In genomic region chr14:13551209-13551608, GRCm38 (mm10) we compare ENCODE assay signal across 19 mouse cellular contexts.
DNase-seq lines count a peak whose midpoint lies in the region; ATAC-seq and TF ChIP-seq lines count a peak whose summit lies in the region.
"Had no signal": no experiment of that assay in that cellular context is flagged by ENCODE, and none has a peak within 500 bp of the region (broad histone marks: within the 10 kb centered on the region; RNA-seq: fewer than 3 reads in every experiment).

No protein-coding gene starts in this region.

- H3K9me3 ChIP-seq in liver, embryonic 12.5 days (replicated peaks), result no peaks in the 10 kb centered on the region
- H3K9me3 ChIP-seq in intestine, postnatal 0 days (ENCODE audit: control insufficient read depth), result no peaks in the 10 kb centered on the region
- H3K9me3 ChIP-seq: forebrain, embryonic 12.5 days; heart, embryonic 10.5 days; hindbrain, embryonic 15.5 days; liver, embryonic 15.5 days had no signal

- H3K9ac ChIP-seq in liver, adult 2 months (ENCODE audit: low read depth, low read length), result no peak overlapping the region
- no peak overlapping the region for H3K9ac ChIP-seq in liver, embryonic 12.5 days
- H3K9ac ChIP-seq in intestine, postnatal 0 days (ENCODE audit: low read depth, low read length), result no peak overlapping the region
- H3K9ac ChIP-seq: forebrain, embryonic 12.5 days; hindbrain, embryonic 15.5 days; liver, embryonic 15.5 days had no signal

- H3K79me2 ChIP-seq in liver, adult 2 months (ENCODE audit: control insufficient read depth, insufficient read depth, low read length), result no peaks in the 10 kb centered on the region

- 61% methylated on average over 4 of the region's 4 CpGs for WGBS in liver, adult 2 months
- 47% methylated on average over 4 of the region's 4 CpGs for WGBS in liver, embryonic 12.5 days (ENCODE audit: insufficient replicate concordance)
- WGBS in intestine, postnatal 0 days, result 76% methylated on average over 4 of the region's 4 CpGs

- H3K4me3 ChIP-seq in liver, adult 2 months (ENCODE audit: insufficient read depth, low read depth, low read length), result no peak overlapping the region
- H3K4me3 ChIP-seq in liver, embryonic 12.5 days, result no peak overlapping the region
- H3K4me3 ChIP-seq in intestine, postnatal 0 days (ENCODE audit: low read depth, low read length), result no peak overlapping the region
- H3K4me3 ChIP-seq: forebrain, embryonic 12.5 days; heart, embryonic 10.5 days; hindbrain, embryonic 15.5 days; liver, embryonic 15.5 days had no signal

- no peak for TF ChIP-seq POLR2A in liver, adult 2 months (IDR thresholded peaks at IDR 0.05; ENCODE audit: extremely low read depth, insufficient read depth, low read length)

- DNase-seq in frontal cortex, postnatal 14 days (ENCODE audit: low spot score in 2 of 2), result no peak
- DNase-seq in liver, adult 2 months (ENCODE audit: extremely low read depth, low read depth, low spot score), result peak; percentile 15
- DNase-seq in NIH3T3 (ENCODE audit: low read depth), result peak; percentile 69
- peak; percentile 38 for DNase-seq in telencephalon, adult 2 months (ENCODE audit: low read depth, low spot score)
- DNase-seq: kidney, adult 2 months; kidney, postnatal 36 days; lung, postnatal 14 days; spleen, adult 18-20 months; thymus, postnatal 25 days had no signal

- no peak for TF ChIP-seq CTCF in liver, adult 2 months (IDR thresholded peaks at IDR 0.05; ENCODE audit: low read depth, low read length)
- TF ChIP-seq CTCF in intestine, postnatal 0 days (IDR thresholded peaks at IDR 0.05; ENCODE audit: low read depth), result no peak

- H3K36me3 ChIP-seq in liver, adult 2 months (ENCODE audit: control insufficient read depth, insufficient read depth, low read length), result no peaks in the 10 kb centered on the region
- no peaks in the 10 kb centered on the region for H3K36me3 ChIP-seq in liver, embryonic 12.5 days
- no peaks in the 10 kb centered on the region for H3K36me3 ChIP-seq in intestine, postnatal 0 days (ENCODE audit: control insufficient read depth, insufficient read depth)
- H3K36me3 ChIP-seq: forebrain, embryonic 12.5 days; heart, embryonic 10.5 days; hindbrain, embryonic 15.5 days; liver, embryonic 15.5 days had no signal

- peak; percentile 91 for ATAC-seq in frontal cortex, adult (ENCODE audit: low TSS enrichment)
- ATAC-seq in liver, embryonic 12.5 days, result no peak
- no peak for ATAC-seq in intestine, postnatal 0 days
- ATAC-seq: activated CD4-positive, CD25-positive, alpha-beta regulatory T cell, adult 4 months; CD4-positive, CD25-positive, alpha-beta regulatory T cell, adult 4 months had no signal

- H3K27ac ChIP-seq in liver, adult 2 months (replicated peaks; ENCODE audit: insufficient read depth, low read depth, low read length), result no peak overlapping the region
- H3K27ac ChIP-seq in liver, embryonic 12.5 days, result no peak overlapping the region
- no peak overlapping the region for H3K27ac ChIP-seq in intestine, postnatal 0 days (ENCODE audit: low read depth, low read length)
- H3K27ac ChIP-seq: forebrain, embryonic 12.5 days; heart, embryonic 10.5 days; hindbrain, embryonic 15.5 days; liver, embryonic 15.5 days; stomach, postnatal 0 days had no signal

- no peaks in the 10 kb centered on the region for H3K4me1 ChIP-seq in liver, adult 2 months (ENCODE audit: control insufficient read depth, insufficient read depth, low read length)
- no peaks in the 10 kb centered on the region for H3K4me1 ChIP-seq in liver, embryonic 12.5 days
- no peaks in the 10 kb centered on the region for H3K4me1 ChIP-seq in intestine, postnatal 0 days (replicated peaks; ENCODE audit: control insufficient read depth, insufficient read depth, low read length)
- H3K4me1 ChIP-seq: forebrain, embryonic 12.5 days; heart, embryonic 10.5 days; hindbrain, embryonic 15.5 days; liver, embryonic 15.5 days had no signal

- no peak overlapping the region for H3K4me2 ChIP-seq in liver, embryonic 12.5 days
- no peak overlapping the region for H3K4me2 ChIP-seq in intestine, postnatal 0 days (replicated peaks; ENCODE audit: low read depth)
- H3K4me2 ChIP-seq: forebrain, embryonic 12.5 days; hindbrain, embryonic 15.5 days; liver, embryonic 15.5 days had no signal

- no peaks in the 10 kb centered on the region for H3K27me3 ChIP-seq in liver, adult 2 months (ENCODE audit: control insufficient read depth, insufficient read depth, low read length)
- H3K27me3 ChIP-seq in liver, embryonic 12.5 days (replicated peaks), result no peaks in the 10 kb centered on the region
- H3K27me3 ChIP-seq in intestine, postnatal 0 days (replicated peaks; ENCODE audit: control insufficient read depth, insufficient read depth, low read length), result no peaks in the 10 kb centered on the region
- H3K27me3 ChIP-seq: forebrain, embryonic 12.5 days; hindbrain, embryonic 15.5 days; liver, embryonic 15.5 days had no signal

Comparison
In these comparisons a context has a peak if more than half of its experiments do, and no peak if none do; other contexts are left out.
1. DNase-seq: peak in liver, adult 2 months (single experiment), NIH3T3 (single experiment) and telencephalon, adult 2 months (single experiment); none in frontal cortex, postnatal 14 days (0 of 2).